Mouse (Mus musculus) ES-Bruce4 (cell line): ENCODE measurements around the gene Tnfsf11.

Experiments used
- CTCF ChIP-seq: IDR thresholded peaks from one replicate; pipeline ENCODE4 v1.8.1; 2011; ENCODE audit warnings: low read depth, low read length
- EP300 ChIP-seq: IDR thresholded peaks from 2 replicates; pipeline ENCODE4 v1.6.1; 2011; ENCODE audit warnings: low read depth, low read length; ENCODE audit not compliant: insufficient read depth
- POLR2A ChIP-seq: IDR thresholded peaks from one replicate; pipeline ENCODE4 v1.8.1; 2011; ENCODE audit warnings: low read length; ENCODE audit not compliant: insufficient read depth

- no peak for TF ChIP-seq CTCF
- TF ChIP-seq EP300: no peak
- no peak for TF ChIP-seq POLR2A
Observed at GRCm38 (mm10) chr14:78262596-78262995, 45.2 kb downstream of the Tnfsf11 start.
